Mouse (Mus musculus) telencephalon, adult 2 months (tissue): ENCODE results near the gene Tbc1d2b.

Source experiments
- DNase-seq: peaks from one replicate; pipeline ENCODE4 v3.0.0-alpha.2; 2011; ENCODE audit warnings: low read depth, low spot score

Tbc1d2b gene

GRCm38 (mm10) chr9:90242855-90243254, 27.7 kb downstream of the Tbc1d2b start:
- no peak for DNase-seq

DNA sequence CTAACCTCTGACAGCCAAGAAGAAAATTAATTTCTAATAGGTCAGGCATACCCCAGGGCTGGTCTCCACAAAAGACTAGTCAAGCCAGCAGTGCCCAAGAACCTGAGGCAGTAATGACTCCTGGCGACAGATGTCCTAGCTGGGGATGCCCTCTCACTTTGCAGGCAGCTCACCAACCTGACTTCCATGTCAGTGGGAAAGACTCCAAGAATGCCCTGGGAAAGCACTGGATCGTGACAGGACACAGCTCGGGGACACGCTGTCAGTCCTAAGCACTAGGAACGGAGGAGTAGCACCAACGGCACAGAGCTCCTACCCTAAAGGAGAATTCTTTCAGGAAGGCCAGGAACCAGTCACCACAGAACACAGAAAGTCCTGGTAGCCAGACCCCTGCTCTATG, 28.3 kb downstream of the Tbc1d2b start:
- DNase-seq = no peak

DNA sequence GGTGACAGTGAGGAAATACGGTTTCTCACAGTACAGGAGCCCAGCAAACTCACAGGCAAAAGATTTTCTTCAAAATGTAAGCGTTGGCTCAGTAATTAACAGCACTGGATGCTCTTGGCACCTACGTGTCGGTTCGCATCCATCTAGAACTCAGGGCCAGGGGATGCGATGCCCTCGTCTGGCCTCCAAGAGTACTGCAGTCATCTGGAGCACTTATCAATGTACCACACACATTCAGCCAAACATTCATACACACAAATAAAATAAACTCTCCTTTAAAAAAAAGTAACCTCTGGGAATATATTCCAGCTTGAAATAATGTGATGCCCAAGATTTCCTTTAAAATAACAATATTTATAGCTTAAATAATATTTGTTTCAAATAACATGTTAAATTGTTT, 29.0 kb downstream of the Tbc1d2b start:
- DNase-seq = no peak

DNA sequence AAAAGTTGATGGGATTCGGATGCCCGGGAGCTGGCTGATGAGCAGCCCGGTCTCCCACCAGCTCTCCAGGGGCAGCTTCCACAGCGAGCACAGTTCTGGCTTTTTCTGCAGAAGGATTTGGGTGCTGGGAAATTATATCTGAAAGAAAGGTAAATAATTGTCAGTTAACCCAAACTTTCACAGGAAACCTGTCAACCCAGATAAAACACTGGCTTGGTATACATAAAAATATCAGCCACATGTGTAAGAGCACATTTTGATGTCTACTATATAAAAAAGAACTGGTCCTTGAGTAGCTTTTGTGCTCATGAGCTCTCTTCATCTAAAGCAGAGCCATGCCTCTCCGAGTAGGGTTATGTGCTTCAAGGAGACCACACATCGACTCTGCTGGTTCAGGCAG, 29.6 kb downstream of the Tbc1d2b start:
- no peak for DNase-seq

GRCm38 (mm10) chr9:90240560-90240959, 30.0 kb downstream of the Tbc1d2b start:
- no peak for DNase-seq

DNA sequence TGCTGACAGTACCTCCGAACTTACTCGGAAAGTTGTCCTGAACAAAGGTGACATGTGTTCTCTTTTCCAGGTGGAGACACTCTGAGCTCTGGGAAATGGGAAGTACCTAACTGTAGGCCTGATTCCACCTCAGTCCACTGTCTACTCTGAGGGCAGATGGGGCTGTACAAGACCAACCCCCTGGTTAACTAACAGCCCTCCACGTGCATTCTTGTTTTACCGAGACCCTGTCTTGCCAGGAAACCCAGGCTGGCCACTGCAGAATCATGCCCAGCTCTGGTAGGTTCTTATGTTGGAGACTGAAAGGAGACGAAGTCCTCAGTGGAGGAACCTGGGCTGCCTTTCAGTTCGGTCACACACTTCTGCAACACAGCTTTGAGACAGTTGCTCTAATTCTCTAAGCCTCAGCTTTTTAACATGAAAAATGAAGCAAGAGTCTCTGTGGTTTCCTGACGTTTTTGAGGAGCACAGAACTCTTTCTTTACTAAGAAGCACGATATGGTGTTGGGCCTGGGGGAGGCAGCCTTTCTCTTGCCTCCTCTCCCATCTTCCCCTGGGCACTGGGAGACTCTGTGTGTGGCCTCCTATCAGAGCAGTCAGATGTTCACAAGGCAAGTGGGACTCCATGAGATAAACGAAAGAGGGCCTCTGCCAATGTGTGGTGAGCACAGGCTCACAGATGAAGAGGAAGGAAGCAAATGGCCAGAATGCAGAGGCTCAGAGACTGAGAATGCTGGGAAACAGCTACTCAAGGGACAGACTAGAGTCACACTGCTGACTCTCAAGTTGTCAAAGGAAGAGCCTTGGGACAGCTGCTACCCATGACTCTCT, 33.2 kb downstream of the Tbc1d2b start:
- no peak for DNase-seq

- DNase-seq = no peak
Observed at GRCm38 (mm10) chr9:90236817-90237216, 33.8 kb downstream of the Tbc1d2b start.

DNA sequence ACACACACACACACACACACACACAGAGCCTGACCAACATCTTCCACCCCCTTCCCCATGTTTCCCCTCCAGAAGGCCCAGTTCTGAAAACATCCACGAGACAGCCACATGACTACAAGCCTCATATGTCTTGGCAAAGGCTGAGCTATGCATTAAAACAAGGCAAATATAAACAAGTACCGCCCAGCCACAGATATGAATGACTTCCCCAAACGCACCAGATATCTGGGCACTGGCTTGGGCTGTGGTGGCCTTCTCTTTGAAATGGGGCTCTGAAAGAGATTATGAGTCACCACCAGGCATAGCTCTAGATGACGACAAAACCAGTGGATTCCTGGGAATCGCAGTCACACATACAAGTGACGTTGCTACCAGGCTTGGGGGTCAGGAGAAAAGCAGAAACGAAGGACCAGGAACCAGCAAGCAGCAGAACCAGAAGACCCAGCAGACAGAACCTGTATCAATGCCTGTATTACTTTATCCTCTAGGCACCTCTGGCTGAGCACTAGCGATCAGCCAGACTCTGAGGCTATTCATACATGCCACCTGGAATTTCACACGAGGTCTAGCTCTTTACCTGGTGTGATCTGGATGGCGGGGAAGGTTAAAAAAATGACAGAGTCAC, 35.2 kb downstream of the Tbc1d2b start:
- DNase-seq = no peak

- no peak for DNase-seq
Observed at GRCm38 (mm10) chr9:90234786-90235185, 35.8 kb downstream of the Tbc1d2b start.

DNA sequence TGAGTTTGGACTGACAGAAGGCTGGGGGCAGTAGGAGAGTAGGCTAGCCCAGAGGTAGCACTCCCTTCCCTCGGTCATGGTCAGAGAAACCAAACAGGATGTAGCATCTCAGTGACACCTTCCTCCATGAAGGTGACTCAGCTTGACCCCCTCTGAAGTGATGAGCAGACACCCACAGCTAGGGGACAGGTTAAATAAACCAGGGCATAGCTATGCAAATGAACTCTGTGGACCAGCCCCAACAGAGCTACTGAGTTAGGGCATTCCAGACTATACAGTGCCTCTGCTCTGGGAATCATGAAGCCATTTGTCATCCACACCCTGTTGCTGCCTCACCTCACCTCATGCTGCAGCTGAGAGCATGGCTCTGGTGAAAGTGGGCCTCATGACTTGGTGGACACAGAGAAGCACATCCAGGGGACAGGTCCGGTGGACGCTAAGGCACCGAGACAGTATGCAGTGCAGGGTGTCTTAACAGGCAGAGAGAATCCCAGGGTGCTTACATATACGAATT, 36.6 kb downstream of the Tbc1d2b start:
- DNase-seq = no peak

DNA sequence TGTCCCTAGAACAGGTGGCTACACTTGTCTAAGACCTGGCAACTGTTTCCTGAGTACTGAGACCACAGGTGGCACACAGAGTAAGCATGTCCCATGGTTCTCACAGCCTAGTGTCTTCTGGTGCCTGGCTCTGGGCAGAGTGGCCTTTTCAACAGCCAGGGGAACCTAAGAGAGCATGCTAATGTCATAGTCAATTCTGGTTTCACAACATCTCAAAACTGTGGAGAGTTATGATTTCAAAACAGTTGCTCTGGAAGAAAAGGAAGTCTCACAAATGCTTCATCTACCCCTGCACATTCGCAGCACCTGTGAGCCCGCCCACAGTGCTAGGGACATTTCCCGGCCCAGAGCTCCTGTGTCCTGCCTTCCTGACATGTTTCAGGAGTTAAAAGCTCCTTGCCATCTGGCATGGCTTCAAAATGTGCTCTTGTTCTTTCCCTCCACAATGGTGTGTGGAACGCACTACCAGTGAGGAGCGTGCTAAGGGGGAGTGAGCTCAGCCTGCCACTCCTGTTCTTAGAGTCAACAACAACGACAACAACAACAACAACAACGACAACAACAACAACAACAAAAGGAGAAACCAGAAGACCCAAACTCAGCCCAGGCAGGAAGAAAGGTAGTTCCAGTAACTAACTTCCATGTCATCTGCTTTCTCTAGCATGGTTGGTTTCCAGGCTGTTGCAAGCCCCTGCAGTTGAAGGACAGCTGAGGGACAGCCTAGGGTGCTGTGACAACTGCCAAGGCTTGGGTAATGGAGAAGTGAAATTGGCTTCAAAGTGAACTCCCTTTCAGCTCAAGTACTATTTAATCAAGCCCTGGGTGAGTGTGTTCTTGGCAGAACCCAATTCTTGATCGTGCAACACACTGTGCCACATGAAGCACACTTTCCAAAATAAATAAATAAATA, 37.6 kb downstream of the Tbc1d2b start:
- no peak for DNase-seq

DNA sequence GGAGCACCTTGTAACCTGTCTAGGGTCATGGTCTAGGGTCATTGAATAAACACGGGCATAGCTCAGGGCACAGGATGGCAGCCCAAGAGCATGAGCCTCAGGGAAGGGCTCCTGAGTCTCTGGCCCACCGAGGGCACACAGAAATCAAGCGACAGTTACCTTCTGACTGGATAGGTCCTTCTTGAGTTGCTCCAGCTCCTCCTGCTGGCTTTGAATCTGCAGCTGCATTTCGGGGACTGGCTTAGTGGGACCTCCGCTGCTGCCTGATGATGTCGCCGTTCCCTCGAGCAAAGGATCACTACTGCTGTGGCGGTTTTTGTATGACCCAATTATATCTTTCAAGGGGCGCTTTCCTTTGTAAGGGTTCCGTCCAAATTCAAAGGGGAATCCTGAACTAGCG, 43.4 kb downstream of the Tbc1d2b start:
- DNase-seq = no peak

DNA sequence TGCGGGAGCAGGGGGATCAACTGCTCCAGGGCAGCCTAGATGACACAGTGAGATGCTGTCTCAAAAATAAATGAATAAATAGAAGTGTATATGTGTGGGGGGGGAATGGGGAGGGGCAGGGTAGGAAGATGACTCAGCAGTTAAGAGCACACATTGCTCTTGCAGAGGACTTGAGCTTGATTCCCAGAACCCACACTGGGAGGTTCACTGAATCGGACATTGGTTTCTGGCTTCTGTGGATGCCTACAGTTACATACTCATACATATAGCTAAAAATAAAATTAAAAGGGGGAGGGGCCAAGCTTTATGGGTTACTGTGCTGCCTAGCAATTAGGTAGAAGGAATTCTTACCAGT, 43.9 kb downstream of the Tbc1d2b start:
- DNase-seq = no peak

GRCm38 (mm10) chr9:90226081-90226741, 44.4 kb downstream of the Tbc1d2b start:
- DNase-seq = peak; percentile 51

DNA sequence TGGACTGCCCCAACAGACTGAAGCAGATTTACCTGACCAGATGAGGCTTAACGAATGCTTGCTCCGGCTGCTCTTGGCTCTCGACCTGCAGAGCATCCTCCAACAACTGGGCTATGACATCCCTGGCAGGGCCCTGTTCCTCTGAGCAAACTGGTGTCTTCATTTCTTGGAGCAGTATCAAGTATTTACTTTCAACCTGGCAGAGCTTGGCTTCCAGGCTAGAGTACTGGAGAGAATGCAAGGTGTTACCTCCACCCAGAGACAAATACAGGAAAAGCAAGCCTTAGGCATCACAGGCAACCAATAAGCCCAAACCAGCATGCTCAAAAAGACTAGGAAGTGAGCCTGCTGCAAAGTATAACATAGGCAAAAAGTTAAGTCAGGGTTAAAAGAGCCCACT, 48.3 kb downstream of the Tbc1d2b start:
- no peak for DNase-seq

DNA sequence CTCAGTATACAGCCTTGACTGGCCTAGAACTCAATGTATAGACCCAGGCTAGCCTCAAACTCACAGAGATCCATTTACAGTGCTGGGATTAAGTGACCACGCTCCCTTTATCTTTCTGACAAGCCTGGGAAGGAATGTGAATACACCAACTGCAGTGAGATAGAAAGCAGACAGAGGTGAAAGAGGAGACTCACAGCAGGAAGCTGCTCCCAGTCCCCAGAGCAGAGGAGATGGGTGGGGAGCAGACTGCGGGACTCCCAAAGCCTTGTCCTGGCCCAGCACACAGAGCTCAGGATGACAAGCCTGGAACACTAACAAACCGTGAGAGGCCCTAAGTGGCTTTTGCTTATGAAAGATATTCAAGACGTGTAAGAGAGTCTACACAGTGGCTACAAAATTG, 53.1 kb downstream of the Tbc1d2b start:
- DNase-seq = no peak

DNA sequence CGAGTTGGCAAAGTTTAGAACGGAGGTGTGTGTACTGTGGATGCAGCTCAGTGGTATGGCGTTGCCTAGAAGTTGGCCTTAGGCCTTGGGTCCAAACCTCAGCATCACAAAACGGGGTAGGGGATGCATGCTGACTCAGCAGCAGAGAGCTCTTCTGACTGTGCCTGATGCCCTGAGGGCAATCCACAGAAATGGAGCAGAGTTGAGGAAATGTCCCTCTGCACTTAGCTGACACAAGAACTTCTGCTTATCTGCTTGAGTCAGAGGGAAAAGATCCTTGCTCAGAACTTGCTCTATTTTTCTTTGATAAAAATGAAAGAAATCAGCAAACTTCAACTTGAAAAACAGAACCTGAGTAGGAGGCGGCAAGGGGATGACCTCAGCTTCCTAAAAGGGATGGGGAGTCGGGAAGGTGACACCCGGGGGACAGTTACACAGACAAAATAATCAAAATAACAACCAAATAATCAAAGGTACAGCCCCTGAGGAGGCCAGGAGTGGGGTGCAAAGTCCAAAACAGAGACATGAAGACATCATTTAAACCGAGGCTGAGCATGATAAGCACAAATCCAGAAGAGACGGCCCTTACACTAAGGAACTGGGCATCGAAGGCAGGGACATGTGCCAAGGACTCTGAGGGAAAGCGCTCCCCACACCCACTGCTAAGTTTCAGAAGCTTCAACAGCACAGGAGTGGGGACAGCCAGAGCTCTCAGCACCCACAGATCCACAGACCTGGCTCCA, 54.2 kb downstream of the Tbc1d2b start:
- DNase-seq = no peak

- no peak for DNase-seq
Observed at GRCm38 (mm10) chr9:90213127-90213526, 57.5 kb downstream of the Tbc1d2b start.

GRCm38 (mm10) chr9:90208655-90209054, 61.9 kb downstream of the Tbc1d2b start:
- DNase-seq = no peak

DNA sequence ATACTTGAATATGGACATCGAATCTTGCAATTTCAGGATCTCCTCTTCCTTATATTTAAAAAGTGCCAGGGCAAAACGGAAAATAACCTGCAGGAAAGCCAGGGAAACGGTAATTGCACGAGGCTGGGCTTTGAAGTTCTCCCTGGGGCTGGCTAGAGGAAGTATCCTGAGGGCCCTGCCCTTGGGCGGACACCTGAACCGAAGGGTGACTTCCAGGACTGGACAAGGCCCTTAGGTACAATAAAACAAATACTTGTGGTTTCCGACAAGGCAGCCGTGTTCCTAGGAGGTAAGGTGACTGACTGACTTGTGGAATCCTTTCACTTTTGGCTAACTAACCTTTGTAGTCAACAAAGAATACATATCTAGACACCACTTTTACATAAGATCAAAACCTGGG, 62.8 kb downstream of the Tbc1d2b start:
- no peak for DNase-seq

GRCm38 (mm10) chr9:90206500-90206899, 64.1 kb downstream of the Tbc1d2b start:
- DNase-seq = peak; percentile 38
